Mouse (Mus musculus) heart, embryonic 16.5 days (tissue): Measurements from ENCODE around the gene Arfgef3. TPM values are rescaled to one million over a fixed set of nuclear protein-coding genes. Genes with fewer than 3 reads are reported as not detected.

Source experiments
- ATAC-seq: fragments of 200-750 bp; cut with Nextera tagmentation; replicated peaks from 2 replicates; pipeline ENCODE4 v1.8.0; 2017; ENCODE audit warnings: moderate number of reproducible peaks; ENCODE audit not compliant: insufficient read depth, low FRiP score; ENCODE audit errors: extremely low read depth
- H3K27ac ChIP-seq: fragments of 300-500 bp; sonication (generic); 2 replicates; pipeline ENCODE4 v1.5.1; 2014; ENCODE audit warnings: mild to moderate bottlenecking, low read length, control low read depth, moderate library complexity
- H3K27me3 ChIP-seq: fragments of 300-500 bp; sonication (generic); 2 replicates; pipeline ENCODE4 v1.6.1; 2014; ENCODE audit warnings: low read length, mixed read lengths; ENCODE audit not compliant: control insufficient read depth, insufficient read depth
- H3K36me3 ChIP-seq: fragments of 300-500 bp; sonication (generic); 2 replicates; pipeline ENCODE4 v1.6.1; 2014; ENCODE audit not compliant: control insufficient read depth, insufficient read depth
- H3K4me1 ChIP-seq: fragments of 300-500 bp; sonication (generic); 2 replicates; pipeline ENCODE4 v1.6.1; 2014; ENCODE audit warnings: low read length, mixed read lengths; ENCODE audit not compliant: control insufficient read depth, insufficient read depth
- H3K4me2 ChIP-seq: fragments of 300-500 bp; sonication (generic); 2 replicates; pipeline ENCODE4 v1.6.1; 2014; ENCODE audit warnings: low read depth, mild to moderate bottlenecking, control low read depth, low read length
- H3K4me3 ChIP-seq: fragments of 300-500 bp; sonication (generic); 2 replicates; pipeline ENCODE4 v1.5.1; 2014; ENCODE audit warnings: mild to moderate bottlenecking, control low read depth, low read length
- H3K9ac ChIP-seq: fragments of 300-500 bp; sonication (generic); 2 replicates; pipeline ENCODE4 v1.6.1; 2014; ENCODE audit warnings: low read length, control low read depth
- H3K9me3 ChIP-seq: fragments of 300-500 bp; sonication (generic); replicated peaks from 2 replicates; pipeline ENCODE4 v1.6.1; 2016; ENCODE audit warnings: low read length; ENCODE audit not compliant: control insufficient read depth
- WGBS: fragments of 180-500 bp; shearing (Covaris S2); extraction: QIAGEN DNeasy Blood & Tissue Kit; methylation state at CpG from one replicate; pipeline ENCODE4 v1.1.7; 2014; 5-methylcytosine and 5-hydroxymethylcytosine counted together
- polyA plus RNA-seq: library from polyadenylated mRNA; unstranded; fragments of >200 nt; fragmentation: Nextera tagmentation; extraction: Ambion mirVana; gene quantifications from 2 replicates; pipeline ENCODE4 v1.2.1, GENCODE M21; 2015

Gene Arfgef3
- polyA plus RNA-seq = 0.34 and 0.71 TPM in 2 replicates

DNA sequence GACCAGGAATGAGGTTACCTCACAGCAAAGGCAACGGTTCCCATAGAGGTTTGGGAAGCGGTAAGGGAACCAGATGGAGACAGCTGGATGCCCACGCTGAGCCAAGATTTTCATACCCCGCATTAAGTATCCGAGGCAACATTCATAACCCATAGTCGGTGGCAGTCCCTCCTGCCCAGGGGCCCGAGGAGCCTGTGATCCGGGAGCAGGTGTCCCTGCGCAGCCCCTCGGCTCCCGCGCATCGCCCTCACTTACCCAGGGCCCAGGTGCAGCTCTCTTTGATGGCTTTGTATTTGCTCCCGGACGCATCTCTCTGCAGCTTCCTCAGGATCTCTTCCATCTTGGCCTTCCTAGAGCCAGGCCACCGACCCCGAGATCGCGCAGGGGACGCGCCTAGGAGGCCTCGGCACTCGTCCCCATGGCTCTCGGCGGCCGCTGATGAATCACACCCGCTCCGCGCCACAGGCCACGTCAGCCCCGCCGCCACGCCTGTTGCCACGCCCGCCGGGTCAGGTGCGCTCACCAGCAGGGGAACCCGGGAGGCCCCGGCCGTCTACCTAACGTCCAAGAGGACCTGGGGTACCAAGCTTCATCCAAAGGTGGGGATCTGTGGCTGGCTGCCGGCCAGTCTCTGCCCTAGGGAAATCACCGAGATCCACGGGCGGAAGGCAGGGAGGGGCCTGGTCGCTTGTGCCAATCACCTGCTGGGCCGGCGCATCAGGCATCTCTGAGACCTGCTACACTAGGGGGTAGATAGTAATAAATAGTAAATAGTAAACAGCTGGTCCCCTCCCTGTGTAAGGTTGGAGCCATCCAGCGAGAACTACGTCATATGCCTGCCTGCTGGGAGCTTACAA lies at the start of gene Arfgef3:
Gene Arfgef3, minus strand, starts transcription at position 664 of the 857 bp plus-strand sequence.
- no peaks in the 10 kb centered on the region for H3K36me3 ChIP-seq
- 3% methylated on average over 50 of the region's 50 CpGs for WGBS
- no peak within 1 kb of the TSS for H3K27ac ChIP-seq
- no peaks in the 10 kb centered on the region; the same call in 1 of the 2 replicates for H3K27me3 ChIP-seq
- H3K4me2 ChIP-seq = peak within 1 kb of the TSS; percentile 93
- H3K9ac ChIP-seq = peak within 1 kb of the TSS; percentile 76
- H3K4me3 ChIP-seq = peak within 1 kb of the TSS; percentile 78
- peaks cover 5% of the 10 kb centered on the region; the same call in 1 of the 2 replicates for H3K4me1 ChIP-seq
- ATAC-seq = peak; percentile 73
- no peaks in the 10 kb centered on the region for H3K9me3 ChIP-seq

- Histone ChIP-seq H3K9me3 (no peaks in the 10 kb centered on the region), H3K9ac (no peak overlapping the region), H3K4me1 (no peaks in the 10 kb centered on the region), H3K4me3 (no peak overlapping the region), H3K36me3 (no peaks in the 10 kb centered on the region), H3K27ac (no peak overlapping the region), H3K4me2 (no peak overlapping the region), H3K27me3 (no peaks in the 10 kb centered on the region)
- no peak for ATAC-seq
- 82% methylated on average over 4 of the region's 4 CpGs for WGBS
Measured at GRCm38 (mm10) chr10:18790063-18790462, 46.3 kb upstream of the Arfgef3 start.

DNA sequence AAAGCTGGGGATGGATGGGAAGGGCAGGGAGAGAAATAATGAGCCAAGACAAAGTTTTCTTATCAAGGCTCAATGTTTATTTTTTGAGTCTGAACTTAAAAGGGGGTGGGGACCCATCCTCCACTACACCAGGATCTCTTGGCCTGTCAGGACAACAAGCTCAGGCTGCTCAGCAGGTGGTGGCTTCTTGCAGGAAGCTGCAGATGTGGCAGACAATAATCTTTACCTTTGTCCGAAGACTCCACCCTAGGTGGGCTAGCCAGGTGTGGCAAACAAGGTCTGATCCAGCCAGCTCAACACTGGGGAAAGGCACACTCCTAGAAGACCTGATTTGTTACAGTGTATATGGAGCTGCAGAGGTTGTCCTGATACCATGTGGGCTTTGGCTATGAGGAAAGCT lies 44.9 kb upstream of the Arfgef3 start:
- H3K27ac ChIP-seq = no peak overlapping the region
- H3K4me1 ChIP-seq = no peaks in the 10 kb centered on the region
- 65% methylated on average over 1 of the region's 1 CpGs for WGBS
- no peak overlapping the region for H3K9ac ChIP-seq
- no peak overlapping the region for H3K4me3 ChIP-seq
- no peak overlapping the region for H3K4me2 ChIP-seq
- ATAC-seq = no peak
- no peaks in the 10 kb centered on the region for H3K36me3 ChIP-seq
- no peaks in the 10 kb centered on the region for H3K9me3 ChIP-seq
- H3K27me3 ChIP-seq = no peaks in the 10 kb centered on the region

DNA sequence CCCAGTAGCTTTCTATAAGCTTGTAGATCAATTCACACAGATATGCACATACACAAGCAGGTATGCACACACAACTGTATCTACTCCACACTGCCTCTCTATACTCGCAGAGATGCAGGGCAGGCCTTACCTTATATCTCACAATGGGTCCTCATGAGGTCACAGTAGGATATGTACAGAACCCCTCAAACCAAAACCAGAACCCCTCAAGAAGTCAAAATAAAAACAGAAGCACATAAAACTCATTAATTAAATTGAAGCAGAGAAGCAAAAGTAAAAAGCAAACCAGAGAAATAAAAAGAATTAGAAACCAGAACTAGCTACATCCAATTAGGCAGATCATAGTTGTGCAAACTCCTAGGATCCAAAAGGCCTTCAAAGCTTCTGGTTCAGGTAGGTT lies 42.9 kb upstream of the Arfgef3 start, which contains the start of gene Gm4922:
Gene Gm4922, minus strand, starts transcription at position 101 of the 400 bp plus-strand sequence.
- Histone ChIP-seq H3K9me3 (no peaks in the 10 kb centered on the region), H3K9ac (no peak within 1 kb of the TSS), H3K4me1 (no peaks in the 10 kb centered on the region), H3K27me3 (no peaks in the 10 kb centered on the region), H3K4me3 (no peak within 1 kb of the TSS), H3K4me2 (no peak within 1 kb of the TSS), H3K36me3 (no peaks in the 10 kb centered on the region), H3K27ac (no peak within 1 kb of the TSS)
- ATAC-seq = no peak
- 93% methylated on average over 1 of the region's 1 CpGs for WGBS

- H3K36me3 ChIP-seq = no peaks in the 10 kb centered on the region
- H3K9me3 ChIP-seq = no peaks in the 10 kb centered on the region
- no peaks in the 10 kb centered on the region for H3K27me3 ChIP-seq
- peaks cover 16% of the 10 kb centered on the region for H3K4me1 ChIP-seq
- H3K4me2 ChIP-seq = no peak overlapping the region
- no peak overlapping the region for H3K27ac ChIP-seq
- no peak overlapping the region for H3K4me3 ChIP-seq
- ATAC-seq = no peak
- no peak overlapping the region for H3K9ac ChIP-seq
- 68% methylated on average over 3 of the region's 3 CpGs for WGBS
Measured at GRCm38 (mm10) chr10:18777546-18777945, 33.8 kb upstream of the Arfgef3 start.

GRCm38 (mm10) chr10:18772537-18773179 lies 28.9 kb upstream of the Arfgef3 start:
- 51% methylated on average over 4 of the region's 4 CpGs for WGBS
- Histone ChIP-seq H3K9me3 (no peaks in the 10 kb centered on the region), H3K36me3 (no peaks in the 10 kb centered on the region), H3K9ac (no peak overlapping the region), H3K4me1 (peaks cover 12% of the 10 kb centered on the region), H3K4me3 (no peak overlapping the region), H3K4me2 (no peak overlapping the region), H3K27ac (peak overlapping the region; percentile 46; the same call in 1 of the 2 replicates), H3K27me3 (no peaks in the 10 kb centered on the region)
- peak; percentile 69 for ATAC-seq

DNA sequence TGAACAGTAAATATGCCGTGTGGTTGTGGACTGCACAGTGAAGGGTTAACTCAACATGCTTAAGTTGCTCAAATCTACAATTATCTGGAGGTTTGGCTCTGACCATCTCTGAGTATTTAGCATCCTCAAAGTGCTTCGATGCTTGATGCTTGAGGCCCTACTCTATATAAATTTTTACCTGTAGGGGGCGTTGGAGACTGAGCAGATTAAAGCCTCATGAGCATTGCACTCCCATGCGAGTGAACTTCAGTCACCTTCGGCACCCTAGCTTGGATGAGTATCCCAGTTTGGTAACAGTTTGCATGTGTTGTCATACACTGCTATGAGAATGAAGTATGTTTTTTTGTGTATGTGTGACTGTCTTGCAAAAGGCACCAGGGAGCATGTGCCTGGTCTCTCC lies 26.2 kb upstream of the Arfgef3 start:
- no peaks in the 10 kb centered on the region for H3K36me3 ChIP-seq
- H3K9me3 ChIP-seq = no peaks in the 10 kb centered on the region
- WGBS = 44% methylated on average over 5 of the region's 5 CpGs
- no peaks in the 10 kb centered on the region for H3K27me3 ChIP-seq
- no peak overlapping the region for H3K27ac ChIP-seq
- H3K4me2 ChIP-seq = no peak overlapping the region
- H3K4me1 ChIP-seq = peaks cover 12% of the 10 kb centered on the region
- no peak overlapping the region for H3K9ac ChIP-seq
- H3K4me3 ChIP-seq = no peak overlapping the region
- ATAC-seq = no peak

- no peaks in the 10 kb centered on the region for H3K27me3 ChIP-seq
- H3K4me3 ChIP-seq = no peak overlapping the region
- 0 out of 2 replicates have a peak, but pooled peaks cover 5% of the 10 kb centered on the region for H3K9me3 ChIP-seq
- WGBS = 46% methylated on average over 2 of the region's 2 CpGs
- H3K36me3 ChIP-seq = no peaks in the 10 kb centered on the region
- H3K4me1 ChIP-seq = no peaks in the 10 kb centered on the region
- H3K27ac ChIP-seq = no peak overlapping the region
- no peak for ATAC-seq
- no peak overlapping the region for H3K4me2 ChIP-seq
- H3K9ac ChIP-seq = no peak overlapping the region
Measured at GRCm38 (mm10) chr10:18760241-18760640, 16.5 kb upstream of the Arfgef3 start.

- no peak overlapping the region for H3K4me2 ChIP-seq
- H3K9me3 ChIP-seq = no peaks in the 10 kb centered on the region
- H3K9ac ChIP-seq = no peak overlapping the region
- no peaks in the 10 kb centered on the region for H3K4me1 ChIP-seq
- no peak overlapping the region for H3K4me3 ChIP-seq
- no peaks in the 10 kb centered on the region for H3K27me3 ChIP-seq
- H3K36me3 ChIP-seq = no peaks in the 10 kb centered on the region
- 70% methylated on average over 4 of the region's 4 CpGs for WGBS
- no peak for ATAC-seq
- H3K27ac ChIP-seq = no peak overlapping the region
Measured at GRCm38 (mm10) chr10:18750057-18750456, 6.3 kb upstream of the Arfgef3 start.
